ENCODE assay signal across 8 mouse cellular contexts in genomic region chr8:78820673-78821310, GRCm38 (mm10). TPM values are rescaled to one million over a fixed set of nuclear protein-coding genes. Genes with fewer than 3 reads are reported as not detected.
DNase-seq lines count a peak whose midpoint lies in the region; ATAC-seq and TF ChIP-seq lines count a peak whose summit lies in the region.

Lsm6 (minus strand) TSS chr8:78821140.

- peak; percentile 62; the same call in 1 of the 2 replicates for TF ChIP-seq POLR2A in lung, adult 2 months (IDR thresholded peaks at IDR 0.05; ENCODE audit: borderline replicate concordance, extremely low read depth, low read depth, low read length)

- peaks cover 5% of the 10 kb centered on the region; the same call in 1 of the 2 replicates for H3K36me3 ChIP-seq in ES-E14 (ENCODE audit: control insufficient read depth, insufficient read depth, low read length, poor library complexity, severe bottlenecking)
- no peaks in the 10 kb centered on the region; the same call in 1 of the 2 replicates for H3K36me3 ChIP-seq in forebrain, embryonic 15.5 days

- DNase-seq in ES-E14 (ENCODE audit: low read depth, low spot score): peak; percentile 97
- peak; percentile 97 for DNase-seq in cerebellum, adult 11-12 months
- peak; percentile 94 for DNase-seq in heart, postnatal 25 days (ENCODE audit: low spot score)
- DNase-seq in layer of hippocampus, adult 18-20 months (ENCODE audit: low spot score in 2 of 2): peak; percentile 95 to 99
- peak; percentile 99 for DNase-seq in lung, adult 2 months
- peak; percentile 93 to 96 for DNase-seq in thymus, adult 18-20 months

- TF ChIP-seq CTCF in lung, adult 2 months (IDR thresholded peaks at IDR 0.05; ENCODE audit: insufficient read depth, low read length): no peak

- intact Hi-C loops in heart, postnatal 25 days (cut with DNase I): loop anchor here (2.0 to 10.0 kb wide), 5 partner anchors 73 to 574 kb away; partner anchors contain the start of genes Rbmxl1, Slc10a7, Smad1 and Zfp827

- peak; percentile 95 for ATAC-seq in forebrain, embryonic 15.5 days (replicated peaks)
- peak; percentile 88 for ATAC-seq in neutrophil, adult 5-6 weeks (ENCODE audit: extremely low read depth, insufficient number of reproducible peaks, low FRiP score, poor library complexity, severe bottlenecking)

- peak within 1 kb of the TSS; percentile 98 for H3K9ac ChIP-seq in ES-E14 (ENCODE audit: insufficient read depth, low read depth, low read length, poor library complexity, severe bottlenecking)
- peak within 1 kb of the TSS; percentile 74 for H3K9ac ChIP-seq in forebrain, embryonic 15.5 days (replicated peaks)

- H3K27me3 ChIP-seq in forebrain, embryonic 15.5 days: no peaks in the 10 kb centered on the region

- H3K4me1 ChIP-seq in ES-E14 (ENCODE audit: control insufficient read depth in 2 of 2, insufficient read depth in 2 of 2, low read length in 2 of 2, poor library complexity in 1 of 2): peaks cover 7 to 9% of the 10 kb centered on the region in 2 experiments; a peak in 1 of 4 replicates
- peaks cover 14% of the 10 kb centered on the region for H3K4me1 ChIP-seq in forebrain, embryonic 15.5 days
- peaks cover 9% of the 10 kb centered on the region for H3K4me1 ChIP-seq in lung, adult 2 months (ENCODE audit: control insufficient read depth, insufficient read depth, low read length)

- under 1% methylated on average over 62 of the region's 70 CpGs for WGBS in forebrain, embryonic 15.5 days
- WGBS in lung, adult 2 months: under 1% methylated on average over 67 of the region's 70 CpGs

- H3K27ac ChIP-seq in ES-E14 (ENCODE audit: insufficient read depth, low read depth, low read length, poor library complexity, severe bottlenecking): peak within 1 kb of the TSS; percentile 71
- peak within 1 kb of the TSS; percentile 95 for H3K27ac ChIP-seq in forebrain, embryonic 15.5 days (replicated peaks)

- H3K4me3 ChIP-seq in ES-E14 (ENCODE audit: insufficient read depth in 1 of 2, low read depth in 1 of 2, low read length in 2 of 2, poor library complexity in 1 of 2, severe bottlenecking in 1 of 2): peak within 1 kb of the TSS; percentile 74 to 100
- peak within 1 kb of the TSS; percentile 58 for H3K4me3 ChIP-seq in forebrain, embryonic 15.5 days
- H3K4me3 ChIP-seq in lung, adult 2 months (replicated peaks; ENCODE audit: extremely low read depth, low read depth, low read length): peak within 1 kb of the TSS; percentile 89

- H3K9me3 ChIP-seq in ES-E14 (ENCODE audit: control insufficient read depth, insufficient read depth, low read depth, low read length): no peaks in the 10 kb centered on the region
- H3K9me3 ChIP-seq in forebrain, embryonic 15.5 days: no peaks in the 10 kb centered on the region

- H3K4me2 ChIP-seq in forebrain, embryonic 15.5 days (replicated peaks): peak within 1 kb of the TSS; percentile 54

- in situ Hi-C loops in ES-E14 (cut with MboI; ENCODE audit: low sequenced_read_pairs in 2 of 2, unreplicated experiment in 2 of 2): no loop called here

TF ChIP-seq in ES-E14, 5 proteins besides CTCF, POLR2A, EP300 and RAD21:
- TF ChIP-seq HCFC1 (IDR thresholded peaks at IDR 0.05; ENCODE audit: borderline replicate concordance, insufficient read depth, low read length): peak; percentile 59; the same call in 1 of the 2 replicates
- TF ChIP-seq ZC3H11A (IDR thresholded peaks at IDR 0.05; ENCODE audit: borderline replicate concordance, low read depth, low read length): no peak

RNA-seq across cellular contexts. Expression of gene Lsm6, which starts in this region (rescaled TPM):
- total RNA-seq in ES-E14 (2012; rRNA removed): 36.1 and 58.3 TPM in 2 replicates
- 164 and 165 TPM in 2 replicates for polyA plus RNA-seq in forebrain, embryonic 15.5 days (2015; fragmentation: Nextera tagmentation; extraction: Ambion mirVana)
- 10 to 100 TPM; 58.6 to 60.7 TPM for total RNA-seq in heart, postnatal 25 days (2021)
- total RNA-seq in layer of hippocampus, adult 18-20 months (2021): 10 to 100 TPM; 51.5 to 51.7 TPM
- polyA plus RNA-seq in lung, adult 2 months (2012; rRNA removed): 4.2 and 8.5 TPM in 2 replicates
- total RNA-seq in neutrophil, adult 5-6 weeks (2017): 64.8 and 65.3 TPM in 2 replicates

Comparison
In these comparisons a context has a peak if more than half of its experiments do, and no peak if none do; other contexts are left out.
1. Peak in every context shown above with its lines: DNase-seq, ATAC-seq, H3K4me3 ChIP-seq and H3K27ac ChIP-seq.
2. RNA of gene Lsm6 (polyA plus RNA-seq): 164 to 165 TPM in forebrain, embryonic 15.5 days; 4.2 to 8.5 TPM in lung, adult 2 months; every median in the first group is over 10 times any median in the second.